Mouse (Mus musculus): ENCODE measurements at regions not wholly inside any gene's neighbourhood (a gene's known extent, or its start where the extent isn't known, plus 50 kb on each side); places are given as distances from the start of the nearest gene placed in this dataset.
"Not testable (repeated sequence)": the region's sequence is repeated elsewhere in the genome, so short reads cannot be mapped to it uniquely, and the experiment has no call there.

DNA sequence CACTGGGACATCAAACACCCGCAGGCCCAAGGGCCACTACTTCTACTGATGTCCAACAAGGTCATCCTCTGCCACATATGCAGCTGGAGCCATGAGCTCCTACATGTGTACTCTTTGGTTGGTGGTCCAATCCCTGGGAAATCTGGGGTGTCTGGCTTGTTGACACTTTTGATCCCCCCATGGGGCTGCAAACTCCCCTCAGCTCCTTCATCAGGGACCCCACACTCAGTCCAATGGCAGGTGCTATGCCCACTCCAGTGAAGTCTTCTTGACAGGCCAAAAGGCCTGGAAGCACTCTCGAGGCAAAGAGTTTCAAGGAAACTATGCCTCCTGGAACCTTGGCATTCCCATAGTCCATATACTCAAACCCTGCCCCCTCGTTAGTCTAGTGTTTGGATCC is 570.8 kb upstream of the Smc2 start:
- no peak for DNase-seq

DNA sequence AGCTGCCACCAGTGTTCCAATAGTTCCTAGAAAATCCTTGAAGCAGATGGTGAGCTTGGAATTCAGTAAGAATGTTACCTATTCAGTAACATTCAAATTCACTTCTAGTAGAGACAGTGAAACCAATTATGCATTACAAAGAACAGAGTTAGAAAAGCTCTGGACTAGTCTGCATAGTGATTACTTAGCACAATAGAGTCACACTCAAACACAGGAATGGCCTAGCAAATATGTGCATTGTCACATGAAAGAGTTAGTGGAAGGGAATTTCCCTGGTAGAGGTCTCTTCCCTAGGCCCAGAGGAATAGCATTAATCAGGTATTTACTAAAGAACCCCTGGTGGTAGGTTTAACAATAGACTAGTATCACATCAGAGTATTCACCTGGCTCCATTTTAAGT is 570.3 kb upstream of the Smc2 start:
- DNase-seq = not testable (repeated sequence)

DNA sequence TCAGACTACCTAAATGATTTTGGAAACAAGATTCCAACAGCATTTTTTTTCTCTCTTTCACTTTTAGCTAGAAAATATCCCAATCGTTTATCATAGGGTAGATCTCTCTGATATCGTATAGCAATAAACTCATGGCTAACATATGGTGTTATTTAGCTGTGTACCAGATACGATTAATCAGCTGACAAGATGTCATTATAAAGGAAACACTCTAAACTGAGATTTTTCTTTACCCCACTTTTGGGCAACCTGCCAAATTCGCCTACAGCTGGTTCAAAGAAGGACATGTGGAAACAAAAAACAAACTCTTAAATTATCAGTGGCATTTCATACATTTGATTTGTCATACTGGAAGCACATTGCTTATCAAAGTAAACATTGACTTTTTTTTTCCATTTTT is 553.6 kb upstream of the Smc2 start:
- DNase-seq = no peak

DNA sequence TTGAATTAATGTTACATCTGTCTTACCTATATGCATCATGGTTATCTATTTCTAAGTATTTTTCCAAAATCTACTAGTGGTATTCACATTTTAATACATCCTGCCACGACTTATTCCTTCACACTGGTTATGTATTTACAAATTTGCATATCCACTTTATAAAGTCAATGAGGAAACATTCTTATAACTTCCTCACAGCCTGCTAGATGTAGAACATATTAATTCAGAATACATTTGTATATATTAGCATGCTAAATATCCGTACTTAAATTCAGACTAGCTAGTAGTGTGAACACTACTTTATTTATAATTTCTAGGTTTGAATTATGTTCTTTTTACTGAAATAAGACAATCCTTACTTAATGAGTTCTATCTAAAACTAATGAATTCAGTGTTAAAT is 549.8 kb upstream of the Smc2 start:
- DNase-seq = no peak

DNA sequence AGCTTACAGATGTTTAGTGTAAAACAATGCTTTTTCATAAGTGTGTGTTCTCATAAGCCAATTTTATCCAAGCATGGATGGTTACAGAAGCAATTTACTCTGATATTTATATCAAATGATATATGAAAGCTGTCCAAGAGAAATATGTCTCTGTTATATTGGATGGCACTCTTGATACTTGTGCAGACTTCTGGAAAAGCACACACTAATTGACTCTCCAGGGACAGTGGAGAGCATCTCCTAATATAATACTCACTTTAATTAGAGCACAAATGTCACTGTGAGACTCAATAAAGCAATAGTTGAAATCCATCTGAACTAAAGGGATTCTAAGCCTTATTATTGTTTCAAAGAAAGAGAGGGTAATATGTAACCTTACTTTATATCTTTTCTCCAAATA is 510.8 kb upstream of the Smc2 start:
- no peak for DNase-seq

DNA sequence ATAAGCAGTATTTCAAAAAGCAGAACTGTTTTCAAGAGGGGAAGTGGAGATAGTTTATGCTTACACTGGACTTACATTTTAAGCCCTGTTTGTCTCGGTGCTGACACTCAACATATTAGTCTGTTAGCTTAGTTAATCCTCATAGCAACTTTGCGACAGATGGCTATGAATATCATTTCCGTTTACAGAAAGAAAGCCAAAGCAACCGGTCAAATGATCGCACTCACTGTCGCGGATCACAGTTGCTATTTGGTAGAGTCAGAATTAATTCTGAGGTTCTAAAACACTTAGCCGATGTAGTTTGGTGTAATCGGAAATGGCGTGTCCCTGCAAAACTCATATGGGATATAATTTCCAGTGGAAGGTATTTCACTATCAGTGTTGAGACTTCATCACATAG is 469.3 kb upstream of the Smc2 start:
- DNase-seq = no peak

DNA sequence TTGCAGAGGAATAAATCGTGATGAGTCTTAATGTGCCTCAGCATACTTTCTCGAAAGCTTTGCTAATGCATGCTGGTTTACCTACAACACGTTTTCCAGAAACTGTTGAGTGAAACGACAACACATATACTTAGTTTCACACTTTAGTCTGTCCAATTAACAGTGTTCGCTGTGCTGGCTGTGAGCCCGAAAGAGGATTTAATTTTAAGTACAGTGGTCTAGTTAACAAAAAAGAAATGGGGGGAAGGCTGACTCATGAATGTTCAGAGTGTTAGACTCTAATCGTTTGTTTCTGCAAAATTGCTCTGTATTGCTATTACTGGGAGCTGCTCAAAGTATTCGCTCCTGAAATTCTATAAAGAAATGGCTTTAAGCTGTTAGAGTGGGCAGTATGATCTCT is 460.1 kb upstream of the Smc2 start:
- no peak for DNase-seq

DNA sequence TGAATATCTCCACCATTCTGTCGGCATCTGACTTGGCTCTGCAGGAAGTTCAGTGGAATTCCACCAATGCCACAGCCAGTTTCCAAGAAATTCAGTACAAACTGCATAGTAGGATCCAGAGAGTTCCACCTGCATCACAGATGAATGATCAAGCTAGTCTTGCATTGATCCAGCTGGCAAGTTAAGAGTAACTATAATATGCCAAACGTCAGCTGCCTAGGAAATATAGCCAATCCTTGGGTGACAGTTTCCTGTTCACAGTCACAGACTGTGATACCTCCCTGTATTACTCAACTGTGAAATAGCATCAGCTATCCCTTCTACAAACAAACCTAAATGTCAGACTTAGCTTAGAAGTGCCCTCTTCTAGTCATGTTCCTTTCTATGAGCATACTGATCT is 446.6 kb upstream of the Smc2 start:
- DNase-seq = no peak

DNA sequence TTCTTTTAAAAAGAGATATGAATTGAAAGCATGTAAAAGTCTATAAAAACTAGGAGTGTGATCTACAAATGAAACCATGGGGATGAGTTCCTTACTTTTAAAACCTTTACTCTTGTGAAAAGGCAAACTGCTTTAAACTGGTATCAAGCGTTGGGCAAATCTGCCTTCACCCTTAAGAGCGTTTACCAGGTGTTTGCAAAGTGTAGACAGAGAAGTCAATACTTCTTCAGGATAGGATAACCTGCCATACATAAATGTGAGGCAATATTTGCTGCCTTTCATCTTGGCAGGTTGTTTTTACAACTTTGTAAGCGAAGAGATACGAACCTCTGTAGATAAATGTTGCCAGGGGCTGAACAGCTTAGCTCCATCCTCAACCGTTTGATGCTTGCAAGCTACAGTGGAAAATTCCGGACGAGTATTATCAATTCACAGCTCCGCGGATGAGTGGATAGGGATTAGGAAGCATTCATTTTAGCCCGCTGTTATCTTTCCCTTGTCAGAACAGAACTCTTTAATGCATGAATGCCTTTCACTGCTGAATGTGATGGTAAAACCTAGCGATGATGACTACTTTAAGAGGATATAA is 402.2 kb upstream of the Smc2 start:
- DNase-seq = peak; percentile 20

DNA sequence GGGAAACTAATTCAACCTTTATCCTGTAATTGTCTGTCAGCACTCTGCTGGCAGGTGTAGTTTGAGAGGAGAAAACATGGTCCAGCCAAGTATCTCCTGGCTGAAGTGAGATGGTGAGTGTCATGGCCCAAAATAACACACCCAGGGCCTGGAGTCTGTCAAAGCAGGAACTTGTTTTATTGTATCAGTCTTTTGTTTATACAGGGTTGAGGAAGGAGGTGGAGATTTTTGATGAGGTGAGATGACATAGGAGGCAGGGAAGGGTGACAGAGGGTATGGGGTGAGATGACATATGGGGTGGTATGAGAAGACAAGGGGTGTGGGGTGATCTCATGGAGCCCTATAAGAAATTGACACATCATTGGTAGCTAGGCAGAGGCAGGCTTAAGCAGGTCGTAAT is 395.6 kb upstream of the Smc2 start:
- no peak for DNase-seq

DNA sequence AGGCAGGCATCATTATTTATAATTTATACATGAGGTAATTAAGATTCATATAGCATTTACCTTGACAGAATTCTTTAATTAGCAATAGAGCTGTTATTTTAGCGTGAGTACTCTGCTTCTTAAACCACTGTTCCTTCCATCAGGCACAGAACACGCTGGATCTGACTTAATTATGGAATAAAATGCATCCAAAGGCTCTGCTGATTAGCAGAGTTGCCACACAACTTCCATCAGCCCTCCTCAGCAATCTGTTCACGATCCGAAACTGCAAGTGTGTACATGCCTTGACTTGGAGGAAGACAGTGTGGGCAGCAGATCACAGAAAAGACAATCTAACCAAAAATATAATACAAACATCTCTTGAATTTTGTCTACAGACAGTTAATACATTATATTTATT is 388.1 kb upstream of the Smc2 start:
- no peak for DNase-seq

DNA sequence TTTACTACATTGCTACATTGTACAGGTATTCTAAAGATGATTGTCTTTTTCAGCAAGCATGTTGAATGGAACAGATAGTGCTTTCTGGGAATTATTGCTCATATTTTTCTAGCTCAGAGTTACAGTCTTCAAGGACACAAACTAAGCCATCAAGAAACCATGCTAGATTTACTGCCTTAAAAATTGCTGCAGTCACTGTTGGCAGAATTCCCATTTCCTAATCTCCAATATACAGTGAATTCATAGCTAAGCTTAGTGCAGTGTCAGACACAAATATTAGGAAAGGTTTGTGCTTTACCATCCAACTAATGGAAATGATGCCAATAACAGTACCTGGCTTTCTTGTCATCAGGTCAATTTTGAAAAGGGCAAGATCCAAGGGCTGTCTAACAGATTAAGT is 383.0 kb upstream of the Smc2 start:
- no peak for DNase-seq

DNA sequence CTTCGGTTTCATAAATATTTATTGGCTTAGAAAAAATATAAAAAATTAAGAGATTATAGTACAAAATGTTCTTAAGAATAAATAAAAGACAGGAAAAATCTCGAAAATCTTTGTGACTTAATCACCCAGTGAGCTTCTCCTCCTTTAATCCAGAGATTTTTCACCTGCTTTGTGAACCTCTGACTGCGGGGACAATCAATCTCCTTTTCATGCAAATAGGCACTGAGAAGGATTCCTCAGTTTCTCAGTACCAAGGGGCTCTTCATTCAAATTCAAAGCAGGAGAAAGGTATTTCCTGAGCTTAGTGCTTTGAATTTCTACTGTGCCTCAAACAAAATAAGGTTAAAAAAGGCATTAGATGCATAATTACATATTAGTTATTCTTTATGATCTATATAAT is 379.0 kb upstream of the Smc2 start:
- no peak for DNase-seq

DNA sequence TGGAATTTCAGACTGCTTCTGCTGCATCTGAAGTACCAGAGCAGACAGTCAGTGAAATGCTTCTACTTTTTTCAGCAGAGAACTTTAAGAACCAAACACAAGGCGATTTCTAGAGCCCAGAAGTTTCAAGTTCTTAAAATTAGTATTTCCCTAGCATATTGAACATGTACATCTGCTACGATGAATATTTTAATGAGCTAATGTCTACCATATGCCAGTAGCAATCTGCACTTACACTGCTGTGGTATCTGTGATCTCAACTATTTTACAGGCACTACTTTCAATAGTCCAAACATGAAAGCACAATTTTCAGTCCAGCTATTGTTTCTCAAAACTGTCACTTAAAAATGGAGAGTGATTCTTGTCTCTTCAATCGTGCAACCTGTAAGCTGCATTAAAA is 339.9 kb upstream of the Smc2 start:
- DNase-seq = no peak

DNA sequence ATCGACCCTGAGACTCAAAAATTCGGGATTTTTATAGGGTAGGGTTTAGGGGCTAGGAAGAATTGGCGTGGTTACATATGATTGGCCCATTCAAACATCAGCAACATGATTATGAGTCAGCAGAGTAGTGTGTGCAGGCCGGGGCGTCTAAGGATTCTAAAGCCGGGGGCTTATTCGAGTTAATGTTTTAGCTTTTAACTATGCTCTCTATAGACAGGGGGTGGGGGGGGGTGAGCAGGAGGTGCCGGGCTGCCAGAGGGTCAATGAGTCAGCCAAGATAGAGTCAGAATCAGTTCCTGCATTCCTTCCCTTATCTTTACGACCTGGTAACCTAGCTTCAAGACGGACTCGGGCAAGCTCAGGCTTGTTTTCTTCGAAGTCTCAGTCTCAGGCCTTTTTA is 333.2 kb upstream of the Smc2 start:
- no peak for DNase-seq

DNA sequence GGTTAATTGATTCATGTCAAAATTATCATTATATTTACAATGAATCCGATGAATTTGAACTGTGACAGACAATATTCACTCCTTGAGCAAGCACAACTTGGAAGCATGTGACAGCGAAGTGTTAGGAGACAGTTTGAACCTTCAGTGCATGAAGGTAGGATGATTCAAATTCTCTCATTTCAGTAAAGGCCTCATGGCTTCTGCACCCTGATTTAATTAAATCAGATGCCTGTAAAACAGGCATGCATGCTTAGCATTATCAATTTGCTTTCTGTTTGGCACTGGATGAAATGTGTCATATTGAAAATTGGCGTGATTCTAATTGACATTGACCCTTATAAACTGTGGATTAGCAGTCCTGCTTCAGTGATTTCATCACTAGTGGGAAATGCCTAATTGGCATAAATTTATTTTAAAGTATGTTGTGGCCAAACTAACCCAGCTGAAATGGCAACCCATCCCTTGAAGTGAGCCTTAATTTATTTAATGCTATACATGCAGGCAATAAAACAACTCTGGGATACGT is 321.2 kb upstream of the Smc2 start:
- peak; percentile 25 for DNase-seq

DNA sequence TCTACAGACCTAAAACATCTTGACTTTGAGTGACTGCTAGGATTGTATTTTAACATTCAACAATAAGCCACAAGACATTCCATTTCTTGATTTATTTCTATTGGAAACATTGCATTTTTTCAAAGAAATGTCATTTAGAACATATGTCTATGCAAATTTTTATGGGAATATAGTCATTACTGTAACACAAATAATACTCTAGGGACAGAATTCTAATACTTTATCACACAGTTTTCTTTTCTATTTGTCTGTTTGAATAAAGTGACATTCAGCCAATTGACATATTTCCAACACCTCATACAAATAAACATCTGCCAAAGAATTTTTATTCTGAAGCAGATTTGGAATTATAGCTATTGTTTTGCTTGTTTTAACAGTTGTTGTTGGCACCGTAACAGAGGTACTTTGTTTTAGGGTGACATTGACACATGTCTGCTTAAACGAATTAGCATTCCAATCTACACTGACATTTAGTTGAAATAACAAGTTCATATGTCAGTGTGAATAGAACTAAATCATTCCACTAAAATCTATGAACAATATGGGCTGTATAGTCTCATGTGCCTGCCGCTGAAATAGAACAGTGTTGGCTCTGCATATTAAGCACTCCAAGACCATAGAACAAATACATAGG is 320.5 kb upstream of the Smc2 start:
- peak; percentile 1 for DNase-seq

DNA sequence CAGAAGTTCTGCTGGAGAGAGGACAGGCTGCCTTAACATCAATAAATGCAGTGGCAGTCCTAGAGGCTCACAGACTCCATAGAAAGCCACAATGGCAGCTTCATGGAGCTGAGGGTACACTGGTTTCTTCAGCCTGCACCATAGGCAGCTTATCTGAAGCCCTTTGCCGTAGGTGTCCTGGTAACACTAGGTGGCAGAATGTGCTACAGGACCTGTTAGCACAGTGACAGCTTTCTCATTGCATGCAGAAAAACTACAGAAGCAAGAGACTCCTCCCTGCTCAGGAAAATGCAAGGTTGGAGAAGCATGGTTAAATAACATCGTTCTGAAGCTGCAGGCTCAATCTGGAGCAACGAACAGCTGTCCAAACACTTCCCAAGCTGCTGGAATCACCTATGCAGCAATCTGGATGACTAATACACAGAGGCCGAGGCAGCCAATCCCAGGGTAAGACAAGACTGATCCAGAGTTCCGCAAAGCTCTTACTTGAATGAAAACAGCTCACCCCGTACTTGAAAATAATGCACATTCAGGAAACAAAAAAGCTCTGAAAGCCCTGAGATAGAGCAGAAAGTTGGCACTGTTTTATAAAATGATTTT is 286.4 kb upstream of the Smc2 start:
- peak; percentile 2 for DNase-seq

DNA sequence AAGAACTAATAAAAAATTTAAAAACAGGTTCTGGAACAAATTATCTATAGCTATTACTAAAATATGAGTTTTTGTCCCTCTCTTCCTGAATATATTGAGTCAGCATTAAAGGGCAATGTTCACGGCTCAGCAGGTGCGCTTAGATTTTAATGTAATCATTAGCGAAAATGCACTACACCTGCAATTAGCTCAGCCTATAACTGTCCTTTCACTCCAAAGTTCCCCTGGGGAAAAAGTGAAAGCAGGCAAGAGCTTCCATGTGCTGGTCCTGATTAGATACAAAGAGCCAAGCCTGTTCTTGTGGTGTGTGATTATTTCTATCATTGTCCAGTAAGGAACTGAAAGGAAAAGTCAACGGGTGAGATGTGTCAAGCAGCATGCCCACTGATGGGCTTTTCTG is 262.8 kb upstream of the Smc2 start:
- DNase-seq = no peak

DNA sequence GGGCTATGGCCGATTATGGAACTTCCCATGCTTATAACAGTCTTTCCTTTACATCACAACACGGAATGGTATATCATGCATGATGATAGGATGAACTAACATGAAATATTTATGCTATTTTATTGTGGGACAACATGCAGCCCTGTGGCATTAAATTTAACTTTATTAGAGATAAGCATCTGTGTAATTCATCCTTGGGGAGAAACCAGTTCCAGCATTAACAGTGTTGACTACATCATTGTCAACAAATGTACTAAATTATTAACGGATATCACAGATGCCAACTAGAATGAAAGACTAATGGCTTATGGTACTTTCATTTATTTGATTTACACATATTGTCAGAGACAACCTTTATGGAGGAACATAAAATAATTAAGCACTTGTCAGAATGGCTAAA is 241.3 kb upstream of the Smc2 start:
- no peak for DNase-seq

DNA sequence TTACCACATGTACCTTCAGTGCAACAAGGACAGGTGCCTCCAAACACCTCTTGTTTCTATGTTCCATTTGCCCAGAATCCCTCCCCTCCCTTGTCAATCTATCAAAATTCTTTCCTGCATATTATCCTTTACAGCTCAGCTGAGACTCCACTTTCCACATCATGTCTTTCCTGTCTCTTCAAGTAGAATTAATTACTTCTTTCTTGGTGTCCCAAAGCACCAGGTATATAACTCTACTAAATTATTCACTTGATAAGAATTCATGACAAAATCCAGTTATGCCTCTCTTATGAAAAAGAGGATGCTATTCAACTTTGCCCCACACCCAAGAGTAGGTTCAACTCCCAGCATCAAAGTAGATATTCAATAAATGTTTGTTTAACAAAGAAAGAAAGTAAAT is 228.4 kb upstream of the Smc2 start:
- peak; percentile 3 for DNase-seq

DNA sequence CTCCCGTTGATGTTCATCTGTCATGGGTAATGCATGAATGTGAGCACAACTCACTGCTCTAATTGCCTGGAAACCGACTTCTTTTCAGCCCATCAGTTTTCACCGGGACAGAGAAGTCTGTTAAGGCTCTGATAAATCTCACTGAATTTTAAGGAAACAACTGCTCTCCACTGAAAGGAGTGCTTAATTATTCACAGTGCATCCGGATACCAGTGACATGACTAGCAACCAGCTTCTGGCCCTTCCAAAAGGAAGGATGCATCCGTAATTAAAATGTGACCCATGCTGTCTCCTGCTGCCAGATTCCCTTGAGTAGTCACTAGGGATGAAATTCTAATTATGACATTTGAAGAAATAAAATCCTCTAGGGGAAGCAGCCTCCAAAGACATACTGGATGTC is 228.0 kb upstream of the Smc2 start:
- DNase-seq = peak; percentile 17

DNA sequence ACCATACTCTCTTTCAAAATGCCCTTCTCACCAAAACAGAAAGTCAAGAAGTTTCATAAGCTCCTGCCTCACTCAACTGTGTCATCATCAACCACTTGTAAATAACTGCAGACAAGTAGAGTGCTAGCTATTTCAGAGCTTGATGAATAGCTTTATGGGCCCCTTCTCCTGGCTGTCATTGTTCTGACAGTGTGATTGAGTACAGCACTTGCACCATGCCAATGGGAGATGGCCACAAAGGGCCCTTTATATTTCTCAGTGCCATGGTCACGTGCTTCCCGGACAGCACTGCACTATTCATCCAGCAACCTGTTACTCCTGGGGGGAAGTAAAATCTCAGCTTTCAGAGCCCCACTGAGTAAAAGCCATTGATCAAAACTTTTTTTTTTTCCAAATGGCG is 225.7 kb upstream of the Smc2 start:
- DNase-seq = peak; percentile 8
